Mouse (Mus musculus): ENCODE measurements around the gene Bfsp1. TPM values are rescaled to one million over a fixed set of nuclear protein-coding genes. Genes with fewer than 3 reads are reported as not detected.

Bfsp1 gene
- total RNA-seq (2021), result under 1 TPM; 0.98 to 0.99 TPM

GRCm38 (mm10) chr2:143862484-143863231, at the start of gene Bfsp1:
Gene Bfsp1 (minus strand): TSS chr2:143863173.
- peak; percentile 68 for DNase-seq

GRCm38 (mm10) chr2:143912199-143912598, 49.2 kb upstream of the Bfsp1 start:
- no peak for DNase-seq

- no peak for DNase-seq
Measured at GRCm38 (mm10) chr2:143909230-143909629, 46.3 kb upstream of the Bfsp1 start.

GRCm38 (mm10) chr2:143904896-143905295, 41.9 kb upstream of the Bfsp1 start:
- DNase-seq, result no peak

- no peak for DNase-seq
Measured at GRCm38 (mm10) chr2:143903376-143904045, 40.5 kb upstream of the Bfsp1 start.

- no peak for DNase-seq
Measured at GRCm38 (mm10) chr2:143900821-143901351, 37.9 kb upstream of the Bfsp1 start.

- DNase-seq, result no peak
Measured at GRCm38 (mm10) chr2:143899470-143900220, 36.7 kb upstream of the Bfsp1 start.

GRCm38 (mm10) chr2:143891302-143892048, 28.5 kb upstream of the Bfsp1 start:
- no peak for DNase-seq

GRCm38 (mm10) chr2:143889860-143890433, 27.0 kb upstream of the Bfsp1 start:
- no peak for DNase-seq

- DNase-seq, result no peak
Measured at GRCm38 (mm10) chr2:143889131-143889859, 26.3 kb upstream of the Bfsp1 start.

GRCm38 (mm10) chr2:143882606-143883288, 19.8 kb upstream of the Bfsp1 start:
- no peak for DNase-seq

- DNase-seq, result no peak
Measured at GRCm38 (mm10) chr2:143882002-143882401, 19.0 kb upstream of the Bfsp1 start.

GRCm38 (mm10) chr2:143879311-143879710, 16.3 kb upstream of the Bfsp1 start:
- DNase-seq, result no peak

GRCm38 (mm10) chr2:143876929-143877632, 14.1 kb upstream of the Bfsp1 start:
- DNase-seq, result no peak

- no peak for DNase-seq
Measured at GRCm38 (mm10) chr2:143876026-143876425, 13.1 kb upstream of the Bfsp1 start.

- peak; percentile 63 for DNase-seq
Measured at GRCm38 (mm10) chr2:143870936-143871688, 8.1 kb upstream of the Bfsp1 start.

- peak; percentile 86 for DNase-seq
Measured at GRCm38 (mm10) chr2:143867326-143867725, 4.4 kb upstream of the Bfsp1 start.

- no peak for DNase-seq
Measured at GRCm38 (mm10) chr2:143864600-143864999, 1.6 kb upstream of the Bfsp1 start.

GRCm38 (mm10) chr2:143859166-143859565, 3.8 kb downstream of the Bfsp1 start:
- DNase-seq, result no peak

Measured in heart, postnatal 4 days (tissue).